Mouse (Mus musculus): ENCODE measurements around the gene Spc25. TPM values are rescaled to one million over a fixed set of nuclear protein-coding genes. Genes with fewer than 3 reads are reported as not detected.

Gene Spc25
- polyA plus RNA-seq (2015; fragmentation: Nextera tagmentation; extraction: Ambion mirVana), result 44.9 and 50.3 TPM in 2 replicates

GRCm38 (mm10) chr2:69205791-69206351, at the start of gene Spc25:
Spc25 (minus strand) TSS chr2:69206194.
- Histone ChIP-seq H3K9me3 (no peaks in the 10 kb centered on the region), H3K4me1 (replicated peaks) (peaks cover 10% of the 10 kb centered on the region), H3K4me3 (peak within 1 kb of the TSS; percentile 80), H3K9ac (peak within 1 kb of the TSS; percentile 79), H3K4me2 (peak within 1 kb of the TSS; percentile 95), H3K27me3 (no peaks in the 10 kb centered on the region), H3K36me3 (peaks cover 5% of the 10 kb centered on the region), H3K27ac (no peak within 1 kb of the TSS)
- WGBS, result 0% methylated on average over 39 of the region's 46 CpGs
- ATAC-seq (ENCODE audit: low FRiP score), result peak; percentile 99

- Histone ChIP-seq H3K4me2 (no peak overlapping the region), H3K9ac (no peak overlapping the region), H3K27ac (no peak overlapping the region), H3K9me3 (no peaks in the 10 kb centered on the region), H3K27me3 (no peaks in the 10 kb centered on the region), H3K36me3 (no peaks in the 10 kb centered on the region), H3K4me1 (replicated peaks) (peaks cover 11% of the 10 kb centered on the region), H3K4me3 (no peak overlapping the region)
- ATAC-seq (ENCODE audit: low FRiP score), result no peak
- WGBS, result 58% methylated on average over 16 of the region's 16 CpGs
Measured at GRCm38 (mm10) chr2:69248221-69248755, 42.3 kb upstream of the Spc25 start.

- ATAC-seq (ENCODE audit: low FRiP score), result no peak
- no peaks in the 10 kb centered on the region for H3K9me3 ChIP-seq
- 96% methylated on average over 1 of the region's 1 CpGs for WGBS
- H3K36me3 ChIP-seq, result no peaks in the 10 kb centered on the region
- H3K4me2 ChIP-seq, result no peak overlapping the region
- H3K27ac ChIP-seq, result no peak overlapping the region
- H3K4me1 ChIP-seq (replicated peaks), result peaks cover 11% of the 10 kb centered on the region
- H3K27me3 ChIP-seq, result no peaks in the 10 kb centered on the region
- no peak overlapping the region for H3K4me3 ChIP-seq
- no peak overlapping the region for H3K9ac ChIP-seq
Measured at GRCm38 (mm10) chr2:69247081-69247480, 41.1 kb upstream of the Spc25 start.

- H3K9me3 ChIP-seq, result no peaks in the 10 kb centered on the region
- peaks cover 11% of the 10 kb centered on the region for H3K4me1 ChIP-seq (replicated peaks)
- no peak for ATAC-seq (ENCODE audit: low FRiP score)
- H3K9ac ChIP-seq, result no peak overlapping the region
- H3K36me3 ChIP-seq, result no peaks in the 10 kb centered on the region
- 20% methylated on average over 2 of the region's 2 CpGs for WGBS
- H3K4me3 ChIP-seq, result no peak overlapping the region
- no peak overlapping the region for H3K27ac ChIP-seq
- H3K27me3 ChIP-seq, result no peaks in the 10 kb centered on the region
- H3K4me2 ChIP-seq, result no peak overlapping the region
Measured at GRCm38 (mm10) chr2:69244924-69245323, 38.9 kb upstream of the Spc25 start.

GRCm38 (mm10) chr2:69239315-69239714, 33.3 kb upstream of the Spc25 start:
- 79% methylated on average over 9 of the region's 9 CpGs for WGBS
- H3K9me3 ChIP-seq, result no peaks in the 10 kb centered on the region

GRCm38 (mm10) chr2:69234976-69235678, 29.1 kb upstream of the Spc25 start:
- Histone ChIP-seq H3K9me3 (no peaks in the 10 kb centered on the region), H3K27ac (no peak overlapping the region), H3K4me3 (no peak overlapping the region), H3K9ac (no peak overlapping the region), H3K36me3 (no peaks in the 10 kb centered on the region), H3K4me2 (no peak overlapping the region), H3K27me3 (no peaks in the 10 kb centered on the region), H3K4me1 (replicated peaks) (no peaks in the 10 kb centered on the region)
- WGBS, result 46% methylated on average over 5 of the region's 5 CpGs
- ATAC-seq (ENCODE audit: low FRiP score), result no peak

More at GRCm38 (mm10) chr2:69239315-69239714, 33.3 kb upstream of the Spc25 start:
- Histone ChIP-seq H3K4me2 (no peak overlapping the region), H3K4me1 (replicated peaks) (no peaks in the 10 kb centered on the region), H3K27ac (no peak overlapping the region), H3K4me3 (no peak overlapping the region), H3K27me3 (no peaks in the 10 kb centered on the region), H3K36me3 (no peaks in the 10 kb centered on the region), H3K9ac (no peak overlapping the region)
- no peak for ATAC-seq (ENCODE audit: low FRiP score)

- Histone ChIP-seq H3K4me1 (replicated peaks) (0 out of 2 replicates have a peak, but pooled peaks cover 6% of the 10 kb centered on the region), H3K27ac (no peak overlapping the region), H3K36me3 (no peaks in the 10 kb centered on the region), H3K9ac (no peak overlapping the region), H3K4me3 (no peak overlapping the region), H3K27me3 (no peaks in the 10 kb centered on the region), H3K9me3 (no peaks in the 10 kb centered on the region), H3K4me2 (no peak overlapping the region)
- no peak for ATAC-seq (ENCODE audit: low FRiP score)
Measured at GRCm38 (mm10) chr2:69232101-69232500, 26.1 kb upstream of the Spc25 start.

GRCm38 (mm10) chr2:69230137-69230536, 24.1 kb upstream of the Spc25 start:
- 85% methylated on average over 2 of the region's 2 CpGs for WGBS
- Histone ChIP-seq H3K27me3 (no peaks in the 10 kb centered on the region), H3K4me1 (replicated peaks) (0 out of 2 replicates have a peak, but pooled peaks cover 6% of the 10 kb centered on the region), H3K4me3 (no peak overlapping the region), H3K27ac (no peak overlapping the region), H3K9ac (no peak overlapping the region), H3K36me3 (no peaks in the 10 kb centered on the region), H3K9me3 (no peaks in the 10 kb centered on the region), H3K4me2 (no peak overlapping the region)
- no peak for ATAC-seq (ENCODE audit: low FRiP score)

- no peak overlapping the region for H3K4me3 ChIP-seq
- peak; percentile 32; the same call in 1 of the 2 replicates for ATAC-seq (ENCODE audit: low FRiP score)
- H3K4me2 ChIP-seq, result no peak overlapping the region
- H3K27ac ChIP-seq, result peak overlapping the region; percentile 66; the same call in 1 of the 2 replicates
- no peak overlapping the region for H3K9ac ChIP-seq
- 57% methylated on average over 6 of the region's 6 CpGs for WGBS
- no peaks in the 10 kb centered on the region for H3K27me3 ChIP-seq
- no peaks in the 10 kb centered on the region for H3K9me3 ChIP-seq
- H3K4me1 ChIP-seq (replicated peaks), result 0 out of 2 replicates have a peak, but pooled peaks cover 6% of the 10 kb centered on the region
- no peaks in the 10 kb centered on the region for H3K36me3 ChIP-seq
Measured at GRCm38 (mm10) chr2:69228635-69229034, 22.6 kb upstream of the Spc25 start.

- Histone ChIP-seq H3K4me2 (no peak overlapping the region), H3K9ac (no peak overlapping the region), H3K36me3 (no peaks in the 10 kb centered on the region), H3K9me3 (no peaks in the 10 kb centered on the region), H3K4me1 (replicated peaks) (peaks cover 8% of the 10 kb centered on the region; the same call in 1 of the 2 replicates), H3K27ac (no peak overlapping the region), H3K4me3 (no peak overlapping the region), H3K27me3 (no peaks in the 10 kb centered on the region)
- ATAC-seq (ENCODE audit: low FRiP score), result no peak
- 86% methylated on average over 9 of the region's 9 CpGs for WGBS
Measured at GRCm38 (mm10) chr2:69226876-69227275, 20.9 kb upstream of the Spc25 start.

GRCm38 (mm10) chr2:69224724-69225123, 18.7 kb upstream of the Spc25 start:
- ATAC-seq (ENCODE audit: low FRiP score), result no peak
- no peak overlapping the region for H3K9ac ChIP-seq
- WGBS, result 75% methylated on average over 2 of the region's 2 CpGs

GRCm38 (mm10) chr2:69222815-69223214, 16.8 kb upstream of the Spc25 start:
- Histone ChIP-seq H3K4me2 (no peak overlapping the region), H3K27me3 (no peaks in the 10 kb centered on the region), H3K4me1 (replicated peaks) (peaks cover 8% of the 10 kb centered on the region), H3K27ac (no peak overlapping the region), H3K9me3 (no peaks in the 10 kb centered on the region), H3K9ac (no peak overlapping the region), H3K4me3 (no peak overlapping the region), H3K36me3 (no peaks in the 10 kb centered on the region)
- no peak for ATAC-seq (ENCODE audit: low FRiP score)
- WGBS, result 57% methylated on average over 10 of the region's 10 CpGs

More at GRCm38 (mm10) chr2:69224724-69225123, 18.7 kb upstream of the Spc25 start:
- peaks cover 10% of the 10 kb centered on the region for H3K4me1 ChIP-seq (replicated peaks)
- H3K4me3 ChIP-seq, result no peak overlapping the region
- no peaks in the 10 kb centered on the region for H3K9me3 ChIP-seq
- H3K27ac ChIP-seq, result no peak overlapping the region
- no peak overlapping the region for H3K4me2 ChIP-seq
- no peaks in the 10 kb centered on the region for H3K27me3 ChIP-seq
- no peaks in the 10 kb centered on the region for H3K36me3 ChIP-seq
